Mouse (Mus musculus) CH12.LX (cell line): ENCODE data around the gene Kcnd1. TPM values are rescaled to one million over a fixed set of nuclear protein-coding genes. Genes with fewer than 3 reads are reported as not detected.

Experiments used
- DNase-seq: peaks from one replicate; pipeline ENCODE4 v3.0.0-alpha.2; 2013; ENCODE audit errors: extremely low read depth
- H3K27ac ChIP-seq: 2 replicates; pipeline ENCODE4 v1.5.1; 2012; ENCODE audit warnings: low read depth, mild to moderate bottlenecking, control low read depth, moderate library complexity; ENCODE audit not compliant: insufficient read depth
- H3K27me3 ChIP-seq: replicated peaks from 2 replicates; pipeline ENCODE3; 2012; ENCODE audit warnings: inconsistent platforms
- H3K36me3 ChIP-seq, 2 experiments: replicated peaks in 1 of 2; 2 replicates each; pipeline versions ENCODE3 to v1.6.1; 2012; ENCODE audit warnings: inconsistent platforms in 1 of 2, low read length in 1 of 2, mild to moderate bottlenecking in 1 of 2, mixed read lengths in 1 of 2, moderate library complexity in 1 of 2; ENCODE audit not compliant: control insufficient read depth in 1 of 2, insufficient read depth in 1 of 2
- H3K4me1 ChIP-seq, 2 experiments: 2 replicates each; pipeline ENCODE4 v1.6.1; 2012; ENCODE audit warnings: inconsistent platforms in 1 of 2, moderate library complexity in 1 of 2; ENCODE audit not compliant: insufficient read depth in 2 of 2, control insufficient read depth in 1 of 2
- H3K4me2 ChIP-seq: 2 replicates; pipeline ENCODE4 v1.6.1; 2012; ENCODE audit warnings: low read depth, mild to moderate bottlenecking, control low read depth; ENCODE audit not compliant: poor library complexity, insufficient read depth, severe bottlenecking
- H3K4me3 ChIP-seq, 3 experiments: fragments of 150-350 bp in 1 of 3; sonication (generic) in 1 of 3; replicated peaks in 1 of 3; 2 replicates each; pipeline versions ENCODE3 to v1.5.1; 2011 to 2012; ENCODE audit warnings: low read depth in 2 of 3, low read length in 2 of 3, mild to moderate bottlenecking in 2 of 3, moderate library complexity in 2 of 3, control low read depth in 1 of 3, improper control_type of control experiment in 1 of 3, inconsistent platforms in 1 of 3, mixed read lengths in 1 of 3; ENCODE audit not compliant: poor library complexity in 1 of 3
- H3K79me2 ChIP-seq: replicated peaks from 2 replicates; pipeline ENCODE4 v1.6.1; 2012; ENCODE audit warnings: mild to moderate bottlenecking, moderate library complexity; ENCODE audit not compliant: control insufficient read depth, poor library complexity, insufficient read depth, severe bottlenecking; ENCODE audit errors: extremely low read depth
- H3K9ac ChIP-seq: 2 replicates; pipeline ENCODE4 v1.6.1; 2012; ENCODE audit warnings: low read depth, mild to moderate bottlenecking, control low read depth, moderate library complexity; ENCODE audit not compliant: insufficient read depth
- H3K9me3 ChIP-seq: replicated peaks from 2 replicates; pipeline ENCODE3; 2012; ENCODE audit warnings: low read length, inconsistent platforms, mixed read lengths
- BHLHE40 ChIP-seq: IDR thresholded peaks from 2 replicates; pipeline ENCODE4 v1.6.1; 2011; ENCODE audit warnings: mild to moderate bottlenecking, low read depth, low read length, improper control_type of control experiment
- CHD1 ChIP-seq: IDR thresholded peaks from 2 replicates; pipeline ENCODE4 v1.6.1; 2012; ENCODE audit warnings: low read depth, low read length, improper control_type of control experiment, inconsistent platforms
- CHD2 ChIP-seq: IDR thresholded peaks from 2 replicates; pipeline ENCODE4 v1.6.1; 2011; ENCODE audit warnings: low read length, improper control_type of control experiment
- CTCF ChIP-seq, 2 experiments: IDR thresholded peaks in 1 of 2; conservative IDR thresholded peaks in 1 of 2; 2 replicates each; pipeline ENCODE4 v1.5.1; 2011 to 2012; ENCODE audit warnings: low read depth in 2 of 2, low read length in 2 of 2, improper control_type of control experiment in 1 of 2, inconsistent platforms in 1 of 2, mild to moderate bottlenecking in 1 of 2, moderate library complexity in 1 of 2
- E2F4 ChIP-seq: IDR thresholded peaks from 2 replicates; pipeline ENCODE4 v1.6.1; 2011; ENCODE audit warnings: low read depth, low read length, improper control_type of control experiment; ENCODE audit not compliant: insufficient replicate concordance
- ELF1 ChIP-seq: IDR thresholded peaks from 2 replicates; pipeline ENCODE4 v1.6.1; 2014; ENCODE audit warnings: low read depth, mild to moderate bottlenecking, inconsistent platforms, low read length, improper control_type of control experiment
- EP300 ChIP-seq: IDR thresholded peaks from 2 replicates; pipeline ENCODE4 v1.6.1; 2011; ENCODE audit warnings: low read length, improper control_type of control experiment
- ETS1 ChIP-seq: conservative IDR thresholded peaks from 2 replicates; pipeline ENCODE4 v1.6.1; 2012; ENCODE audit warnings: low read depth, mild to moderate bottlenecking, inconsistent platforms, low read length, improper control_type of control experiment, moderate library complexity
- JUN ChIP-seq: IDR thresholded peaks from 2 replicates; pipeline ENCODE4 v1.6.1; 2011; ENCODE audit warnings: low read depth, mild to moderate bottlenecking, low read length, improper control_type of control experiment, moderate library complexity; ENCODE audit not compliant: insufficient read depth
- KAT2A ChIP-seq: IDR thresholded peaks from 2 replicates; pipeline ENCODE4 v1.6.1; 2012; ENCODE audit warnings: low read length, improper control_type of control experiment, inconsistent platforms; ENCODE audit not compliant: insufficient replicate concordance
- MAFK ChIP-seq: IDR thresholded peaks from 2 replicates; pipeline ENCODE4 v1.6.1; 2011; ENCODE audit warnings: low read length, improper control_type of control experiment; ENCODE audit not compliant: insufficient replicate concordance
- MAZ ChIP-seq: IDR thresholded peaks from 2 replicates; pipeline ENCODE4 v1.6.1; 2012; ENCODE audit warnings: low read depth, mild to moderate bottlenecking, inconsistent platforms, low read length, improper control_type of control experiment, moderate library complexity
- MEF2A ChIP-seq: IDR thresholded peaks from 2 replicates; pipeline ENCODE4 v1.6.1; 2014; ENCODE audit warnings: low read depth, mild to moderate bottlenecking, inconsistent platforms, low read length, improper control_type of control experiment, borderline replicate concordance
- MXI1 ChIP-seq: IDR thresholded peaks from 2 replicates; pipeline ENCODE4 v1.6.1; 2011; ENCODE audit warnings: mild to moderate bottlenecking, low read depth, low read length, improper control_type of control experiment
- NELFE ChIP-seq: IDR thresholded peaks from 2 replicates; pipeline ENCODE4 v1.6.1; 2011; ENCODE audit warnings: low read depth, low read length, improper control_type of control experiment
- PAX5 ChIP-seq: IDR thresholded peaks from 2 replicates; pipeline ENCODE4 v1.6.1; 2012; ENCODE audit warnings: low read length, inconsistent platforms, mixed read lengths
- POLR2A ChIP-seq: IDR thresholded peaks from 2 replicates; pipeline ENCODE4 v1.6.1; 2011; ENCODE audit warnings: low read depth, mild to moderate bottlenecking, improper control_type of control experiment, low read length
- RCOR1 ChIP-seq: conservative IDR thresholded peaks from 2 replicates; pipeline ENCODE4 v1.6.1; 2012; ENCODE audit warnings: low read depth, mild to moderate bottlenecking, inconsistent platforms, low read length, improper control_type of control experiment
- SIN3A ChIP-seq: IDR thresholded peaks from 2 replicates; pipeline ENCODE4 v1.6.1; 2012; ENCODE audit warnings: low read length, improper control_type of control experiment, inconsistent platforms
- SMC3 ChIP-seq: IDR thresholded peaks from 2 replicates; pipeline ENCODE4 v1.6.1; 2011; ENCODE audit warnings: low read depth, low read length, improper control_type of control experiment
- TCF12 ChIP-seq: IDR thresholded peaks from 2 replicates; pipeline ENCODE4 v1.6.1; 2014; ENCODE audit warnings: low read depth, mild to moderate bottlenecking, inconsistent platforms, low read length, improper control_type of control experiment
- USF1 ChIP-seq: IDR thresholded peaks from 2 replicates; pipeline ENCODE4 v1.6.1; 2014; ENCODE audit warnings: low read depth, mild to moderate bottlenecking, inconsistent platforms, low read length, improper control_type of control experiment
- USF2 ChIP-seq: conservative IDR thresholded peaks from 2 replicates; pipeline ENCODE4 v1.6.1; 2011; ENCODE audit warnings: low read depth, low read length, improper control_type of control experiment
- ZKSCAN1 ChIP-seq: IDR thresholded peaks from 2 replicates; pipeline ENCODE4 v1.6.1; 2012; ENCODE audit warnings: low read depth, inconsistent platforms, low read length, improper control_type of control experiment, borderline replicate concordance
- dilution Hi-C: fragments of 300-500 bp; cut with MboI; formaldehyde crosslinking; loops from 2 replicates; pipeline ENCODE4 v1.14.3; 2020; ENCODE audit warnings: low sequenced_read_pairs; ENCODE audit not compliant: extremely low pct_unique_long_range_greater_than_20kb, extremely low pct_ligation_motif_present
- in situ Hi-C: fragments of 300-500 bp; cut with MboI; formaldehyde crosslinking; loops from 3 replicates; pipeline ENCODE4 v1.14.3; 2019; ENCODE audit warnings: low sequenced_read_pairs, low pct_ligation_motif_present, low pct_unique_long_range_greater_than_20kb, mixed read lengths
- polyA plus RNA-seq: library from polyadenylated mRNA; unstranded; fragments of >175 nt; gene quantifications from 2 replicates; pipeline ENCODE4 v1.2.1, GENCODE M21; 2012; ENCODE audit warnings: low read depth; ENCODE audit not compliant: insufficient read length
- total RNA-seq, 2 experiments: library from RNA; depleted of rRNA; stranded (reverse); fragments of 300-350 nt in 1 of 2; fragments of >200 nt in 1 of 2; gene quantifications; 2 replicates each; pipeline ENCODE4 v1.2.3; 2012 to 2014

Gene Kcnd1
- total and polyA plus RNA-seq, 3 experiments = 0.51 to 3.4 (median 0.63) TPM

DNA sequence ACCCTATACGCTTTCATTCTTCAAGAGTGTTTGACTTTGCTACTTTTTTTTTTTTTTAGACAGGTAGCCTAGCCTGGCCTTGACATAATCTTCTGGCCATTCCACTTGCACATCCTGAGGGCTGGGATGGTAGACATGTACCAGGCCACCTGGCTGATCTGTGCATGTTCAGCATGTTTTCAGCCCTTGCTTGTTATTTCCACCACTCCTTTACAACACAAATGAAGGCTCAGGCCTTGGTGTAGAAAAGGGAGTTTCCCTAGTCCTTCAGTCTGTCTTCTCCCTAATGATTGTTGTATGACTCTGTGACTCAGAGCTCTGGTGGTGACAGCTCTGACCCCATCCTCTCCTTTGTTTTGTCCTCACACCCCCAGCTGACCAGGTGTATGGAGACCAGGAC, 45.1 kb downstream of the Kcnd1 start:
- DNase-seq = no peak
- Histone ChIP-seq H3K36me3 (peaks cover 13 to 20% of the 10 kb centered on the region in 2 experiments), H3K4me3 (peak overlapping the region; percentile 35 to 45 (median 43)), H3K9me3 (no peaks in the 10 kb centered on the region), H3K27me3 (no peaks in the 10 kb centered on the region), H3K4me2 (peak overlapping the region; percentile 87), H3K27ac (peak overlapping the region; percentile 98), H3K9ac (peak overlapping the region; percentile 60; the same call in 1 of the 2 replicates), H3K4me1 (peaks cover 7 to 55% of the 10 kb centered on the region in 2 experiments), H3K79me2 (peaks cover 17% of the 10 kb centered on the region)
- in situ Hi-C loops (no loop called here), dilution Hi-C loops (no loop called here)
- TF ChIP-seq TCF12 (peak; percentile 50; the same call in 1 of the 2 replicates), ELF1 (no peak), PAX5 (no peak), CHD1 (0 out of 2 replicates have a peak, but pooled peaks have one; percentile 27), RCOR1 (no peak), SIN3A (peak; percentile 70; the same call in 1 of the 2 replicates), BHLHE40 (no peak), EP300 (peak; percentile 39), POLR2A (no peak), MAFK (no peak), CTCF (conservative IDR thresholded peaks at IDR 0.05 in 1 of 2, IDR thresholded peaks at IDR 0.05 in 1 of 2; ENCODE audit: low read depth in 2 of 2, low read length in 2 of 2) (no peak), CHD2 (no peak), USF2 (no peak), NELFE (no peak), MXI1 (peak; percentile 63; the same call in 1 of the 2 replicates), SMC3 (no peak), ZKSCAN1 (no peak), MEF2A (no peak), ETS1 (peak; percentile 66), E2F4 (no peak), USF1 (no peak), JUN (no peak), MAZ (no peak), KAT2A (no peak)
